Mouse (Mus musculus): ENCODE measurements at regions not wholly inside any gene's neighbourhood (a gene's known extent, or its start where the extent isn't known, plus 50 kb on each side); places are given as distances from the start of the nearest gene placed in this dataset.

DNA sequence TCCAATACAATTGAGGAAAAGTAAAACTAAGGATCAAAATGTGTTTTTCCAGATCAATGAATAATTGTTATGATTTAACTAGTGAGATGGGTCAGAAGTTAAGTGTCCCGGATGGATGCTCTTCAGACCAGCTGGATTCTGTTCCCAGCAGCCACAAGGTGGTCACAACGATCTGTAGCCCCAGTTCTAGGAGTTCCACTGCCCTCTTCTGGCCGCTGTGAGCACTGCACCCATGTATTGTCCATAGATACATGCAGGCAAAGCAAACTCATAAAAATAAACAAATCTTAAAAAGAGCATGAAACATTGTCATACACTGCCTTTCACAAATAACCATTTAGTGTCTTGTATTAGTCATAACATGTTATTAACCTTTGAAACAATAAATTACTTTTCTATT is 96.3 kb upstream of the Gk2 start:
- no peaks in the 10 kb centered on the region for H3K27me3 ChIP-seq (ENCODE audit: control insufficient read depth, insufficient read depth, low read length)
- no peaks in the 10 kb centered on the region for H3K36me3 ChIP-seq (replicated peaks; ENCODE audit: control insufficient read depth, insufficient read depth, low read depth, low read length)
- no peak overlapping the region for H3K27ac ChIP-seq (replicated peaks; ENCODE audit: low read depth, low read length)
- ATAC-seq (replicated peaks; ENCODE audit: insufficient number of reproducible peaks, low FRiP score, low TSS enrichment, low read depth), result no peak
- H3K4me1 ChIP-seq (ENCODE audit: control insufficient read depth, insufficient read depth, low read length), result no peaks in the 10 kb centered on the region
- H3K4me3 ChIP-seq (ENCODE audit: low read depth, low read length), result no peak overlapping the region
- H3K4me2 ChIP-seq (ENCODE audit: low read depth, low read length), result no peak overlapping the region
- WGBS, result 60% methylated on average over 3 of the region's 3 CpGs
- no peak overlapping the region for H3K9ac ChIP-seq (replicated peaks; ENCODE audit: low read length)
- no peak for DNase-seq (ENCODE audit: low spot score)
- no peaks in the 10 kb centered on the region for H3K9me3 ChIP-seq (replicated peaks; ENCODE audit: control insufficient read depth, low read length)

- Histone ChIP-seq H3K27ac (replicated peaks; ENCODE audit: low read depth, low read length) (no peak overlapping the region), H3K9me3 (replicated peaks; ENCODE audit: control insufficient read depth, low read length) (no peaks in the 10 kb centered on the region), H3K36me3 (replicated peaks; ENCODE audit: control insufficient read depth, insufficient read depth, low read depth, low read length) (no peaks in the 10 kb centered on the region), H3K4me2 (ENCODE audit: low read depth, low read length) (no peak overlapping the region), H3K4me1 (ENCODE audit: control insufficient read depth, insufficient read depth, low read length) (no peaks in the 10 kb centered on the region), H3K27me3 (ENCODE audit: control insufficient read depth, insufficient read depth, low read length) (no peaks in the 10 kb centered on the region), H3K9ac (replicated peaks; ENCODE audit: low read length) (no peak overlapping the region), H3K4me3 (ENCODE audit: low read depth, low read length) (no peak overlapping the region)
- 13% methylated on average over 3 of the region's 3 CpGs for WGBS
- ATAC-seq (replicated peaks; ENCODE audit: insufficient number of reproducible peaks, low FRiP score, low TSS enrichment, low read depth) (no peak), DNase-seq (ENCODE audit: low spot score) (no peak)
These were observed 80.9 kb upstream of the Gk2 start for GRCm38 (mm10) chr5:97537492-97538257.

DNA sequence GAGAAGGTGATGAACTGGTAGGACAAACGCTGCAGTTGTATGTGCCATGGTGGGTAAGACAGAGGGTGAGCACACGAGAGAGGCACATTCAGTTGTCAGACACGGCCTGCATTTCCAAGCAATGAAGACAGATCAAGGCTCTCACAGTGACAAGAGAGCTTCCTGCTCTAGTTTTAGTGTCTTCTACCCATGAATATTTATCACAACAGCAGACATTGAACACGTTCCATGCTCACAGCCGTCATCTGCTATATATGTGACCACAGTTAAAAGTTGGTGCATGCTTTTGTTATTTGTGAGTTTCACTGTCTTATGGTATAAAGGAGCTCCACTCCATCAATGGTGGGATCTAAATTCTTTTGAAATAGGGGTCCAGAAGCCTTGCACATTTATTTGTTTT is 76.9 kb upstream of the Gk2 start:
- no peak overlapping the region for H3K4me2 ChIP-seq (ENCODE audit: low read depth, low read length)
- WGBS, result 78% methylated on average over 5 of the region's 5 CpGs
- H3K27me3 ChIP-seq (ENCODE audit: control insufficient read depth, insufficient read depth, low read length), result no peaks in the 10 kb centered on the region

DNA sequence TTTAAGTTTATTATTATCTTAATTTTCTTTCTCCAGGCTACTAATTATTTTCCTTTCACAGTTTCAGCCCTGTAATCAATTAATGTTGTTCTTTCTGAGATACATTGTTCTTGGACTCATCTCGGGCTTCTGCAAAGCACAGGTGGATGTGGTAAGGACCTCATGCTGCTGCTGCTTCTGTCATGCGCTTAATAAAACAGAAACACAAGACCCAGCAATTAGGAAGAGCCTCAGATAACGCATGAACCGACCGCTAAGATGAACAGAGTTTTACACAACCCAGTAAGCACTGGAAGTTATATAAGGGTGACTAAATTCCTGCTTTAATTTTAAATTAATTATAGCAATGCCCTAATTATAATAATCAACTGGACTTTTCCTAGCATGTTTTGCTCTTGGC is 70.7 kb upstream of the Gk2 start:
- WGBS, result 79% methylated on average over 5 of the region's 5 CpGs
- H3K9ac ChIP-seq (replicated peaks; ENCODE audit: low read length), result no peak overlapping the region

More for the DNA sequence above, 76.9 kb upstream of the Gk2 start:
- Histone ChIP-seq H3K4me1 (ENCODE audit: control insufficient read depth, insufficient read depth, low read length) (no peaks in the 10 kb centered on the region), H3K9me3 (replicated peaks; ENCODE audit: control insufficient read depth, low read length) (no peaks in the 10 kb centered on the region), H3K27ac (replicated peaks; ENCODE audit: low read depth, low read length) (no peak overlapping the region), H3K4me3 (ENCODE audit: low read depth, low read length) (no peak overlapping the region), H3K9ac (replicated peaks; ENCODE audit: low read length) (no peak overlapping the region), H3K36me3 (replicated peaks; ENCODE audit: control insufficient read depth, insufficient read depth, low read depth, low read length) (no peaks in the 10 kb centered on the region)
- no peak for ATAC-seq (replicated peaks; ENCODE audit: insufficient number of reproducible peaks, low FRiP score, low TSS enrichment, low read depth)
- DNase-seq (ENCODE audit: low spot score), result no peak

More for the DNA sequence above, 70.7 kb upstream of the Gk2 start:
- H3K4me3 ChIP-seq (ENCODE audit: low read depth, low read length), result no peak overlapping the region
- no peak overlapping the region for H3K27ac ChIP-seq (replicated peaks; ENCODE audit: low read depth, low read length)
- no peaks in the 10 kb centered on the region for H3K4me1 ChIP-seq (ENCODE audit: control insufficient read depth, insufficient read depth, low read length)
- no peaks in the 10 kb centered on the region for H3K36me3 ChIP-seq (replicated peaks; ENCODE audit: control insufficient read depth, insufficient read depth, low read depth, low read length)
- no peaks in the 10 kb centered on the region for H3K27me3 ChIP-seq (ENCODE audit: control insufficient read depth, insufficient read depth, low read length)
- ATAC-seq (replicated peaks; ENCODE audit: insufficient number of reproducible peaks, low FRiP score, low TSS enrichment, low read depth), result no peak
- no peak for DNase-seq (ENCODE audit: low spot score)
- H3K9me3 ChIP-seq (replicated peaks; ENCODE audit: control insufficient read depth, low read length), result no peaks in the 10 kb centered on the region
- no peak overlapping the region for H3K4me2 ChIP-seq (ENCODE audit: low read depth, low read length)
